Mouse (Mus musculus): ENCODE results near the gene Elovl5. TPM values are rescaled to one million over a fixed set of nuclear protein-coding genes. Genes with fewer than 3 reads are reported as not detected.

The Elovl5 gene
- 51.1 and 55.9 TPM in 2 replicates for polyA plus RNA-seq (2012; rRNA removed)

GRCm38 (mm10) chr9:77917074-77917621, at the start of gene Elovl5:
TSS of gene Elovl5 (plus strand) at chr9:77917364.

Other genes starting within 250 kb of the Elovl5 start
- 27.0 and 27.4 TPM in 2 replicates for gene Gclc, start 162.8 kb upstream of the Elovl5 start, polyA plus RNA-seq (2012; rRNA removed)
- gene Gcm1, start 134.6 kb downstream of the Elovl5 start, polyA plus RNA-seq (2012; rRNA removed): not detected in 2 replicates
- 87.3 and 87.4 TPM in 2 replicates for gene Fbxo9, start 191.7 kb downstream of the Elovl5 start, polyA plus RNA-seq (2012; rRNA removed)
- 40.4 and 40.8 TPM in 2 replicates for gene Ick, start 191.8 kb downstream of the Elovl5 start, polyA plus RNA-seq (2012; rRNA removed)

All from central nervous system, embryonic 18 days (tissue).